13 mouse cellular contexts compared by ENCODE assay signal in the genomic region with DNA sequence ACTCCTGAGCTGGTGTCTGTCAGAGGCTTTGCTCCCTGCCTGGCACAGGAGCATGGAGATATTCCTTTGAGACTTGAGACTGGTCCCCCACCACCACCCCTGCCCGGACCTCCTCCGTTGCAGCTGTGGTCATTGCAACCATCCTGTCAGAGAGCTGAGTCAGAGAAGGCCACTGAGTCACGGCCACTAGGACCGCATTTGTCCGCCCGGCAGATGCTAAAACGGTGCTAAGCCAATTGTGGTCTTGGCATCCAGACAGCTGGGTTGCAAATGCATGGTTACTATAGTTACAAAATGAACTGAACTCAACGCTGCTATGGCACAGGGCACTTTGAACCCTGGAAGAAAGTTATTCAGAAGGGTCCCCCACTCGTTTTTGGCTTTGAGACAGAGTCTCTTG. TPM values are rescaled to one million over a fixed set of nuclear protein-coding genes. Genes with fewer than 3 reads are reported as not detected.
A peak's percentile ranks its signal among the peaks of the same experiment; 100 is the strongest.
DNase-seq lines count a peak whose midpoint lies in the region; ATAC-seq and TF ChIP-seq lines count a peak whose summit lies in the region.
"Had no signal": no experiment of that assay in that cellular context is flagged by ENCODE, and none has a peak within 500 bp of the region (broad histone marks: within the 10 kb centered on the region; RNA-seq: fewer than 3 reads in every experiment).

No protein-coding gene starts in this region.

- WGBS in kidney, adult 2 months = 42% methylated on average over 9 of the region's 9 CpGs
- WGBS in stomach, embryonic 15.5 days = 78% methylated on average over 9 of the region's 9 CpGs

- no peaks in the 10 kb centered on the region for H3K36me3 ChIP-seq in kidney, adult 2 months (ENCODE audit: control insufficient read depth, insufficient read depth, low read length)
- no peaks in the 10 kb centered on the region for H3K36me3 ChIP-seq in stomach, embryonic 15.5 days
- H3K36me3 ChIP-seq: limb, embryonic 10.5 days had no signal

- DNase-seq in kidney, adult 2 months = no peak
- no peak for DNase-seq in kidney, postnatal 36 days
- DNase-seq in right cerebral cortex, adult 18-20 months = peak; percentile 22
- no peak for DNase-seq in right cerebral cortex, postnatal 14 days
- peak; percentile 57 for DNase-seq in brain, adult 2 months (ENCODE audit: low read depth, low spot score)
- DNase-seq: adrenal gland, postnatal 14 days; cerebellum, adult 18-20 months had no signal

- peak overlapping the region; percentile 98 for H3K27ac ChIP-seq in kidney, adult 2 months (ENCODE audit: insufficient read depth, low read depth, low read length)
- peak overlapping the region; percentile 71; the same call in 1 of the 2 replicates for H3K27ac ChIP-seq in stomach, embryonic 15.5 days
- H3K27ac ChIP-seq: limb, embryonic 10.5 days; liver, embryonic 14.5 days had no signal

- peaks cover 31% of the 10 kb centered on the region for H3K4me1 ChIP-seq in kidney, adult 2 months (ENCODE audit: control insufficient read depth, insufficient read depth, low read length)
- H3K4me1 ChIP-seq in stomach, embryonic 15.5 days = peaks cover 15% of the 10 kb centered on the region

- no peaks in the 10 kb centered on the region for H3K27me3 ChIP-seq in kidney, adult 2 months (replicated peaks; ENCODE audit: control insufficient read depth, insufficient read depth, low read length)
- no peaks in the 10 kb centered on the region for H3K27me3 ChIP-seq in stomach, embryonic 15.5 days (replicated peaks)

- ATAC-seq in stomach, embryonic 15.5 days (ENCODE audit: insufficient read depth, low FRiP score, low read depth) = no peak
- ATAC-seq in activated CD4-positive, CD25-positive, alpha-beta regulatory T cell, adult 4 months = no peak

- TF ChIP-seq POLR2A in kidney, adult 2 months (IDR thresholded peaks at IDR 0.05; ENCODE audit: low read depth, low read length) = no peak

- TF ChIP-seq CTCF in kidney, adult 2 months (conservative IDR thresholded peaks at IDR 0.05; ENCODE audit: insufficient read depth, insufficient read length, low read depth, low read length) = no peak

- H3K9ac ChIP-seq in stomach, embryonic 15.5 days = no peak overlapping the region
- H3K9ac ChIP-seq: liver, embryonic 14.5 days had no signal

- H3K4me3 ChIP-seq in kidney, adult 2 months (ENCODE audit: insufficient read depth, low read depth, low read length) = peak overlapping the region; percentile 32
- no peak overlapping the region for H3K4me3 ChIP-seq in stomach, embryonic 15.5 days (replicated peaks)
- H3K4me3 ChIP-seq: erythroblast, embryonic 14.5 days; limb, embryonic 10.5 days had no signal

- H3K4me2 ChIP-seq in stomach, embryonic 15.5 days = peak overlapping the region; percentile 33; the same call in 1 of the 2 replicates
- H3K4me2 ChIP-seq: midbrain, embryonic 11.5 days had no signal

- H3K9me3 ChIP-seq in stomach, embryonic 15.5 days = no peaks in the 10 kb centered on the region
- H3K9me3 ChIP-seq: limb, embryonic 10.5 days had no signal

RNA-seq across cellular contexts. Expression of a gene that starts 12.2 kb away (rescaled TPM):
- polyA plus RNA-seq in kidney, adult 2 months (2012; rRNA removed) = 21.8 and 26.3 TPM in 2 replicates
- polyA plus RNA-seq in stomach, embryonic 15.5 days (2015; fragmentation: Nextera tagmentation; extraction: Ambion mirVana) = 3.2 and 3.4 TPM in 2 replicates
- not detected for polyA plus RNA-seq in activated CD4-positive, CD25-positive, alpha-beta regulatory T cell, adult 4 months (2017; shearing (Covaris generic))
- polyA plus RNA-seq: erythroblast, embryonic 14.5 days; liver, embryonic 14.5 days had no signal

RNA-seq across cellular contexts. Expression of a gene that starts 52.9 kb away (rescaled TPM):
- polyA plus RNA-seq in kidney, adult 2 months (2012; rRNA removed) = 40.1 and 42.9 TPM in 2 replicates
- polyA plus RNA-seq in stomach, embryonic 15.5 days (2015; fragmentation: Nextera tagmentation; extraction: Ambion mirVana) = 65.0 and 73.1 TPM in 2 replicates
- polyA plus RNA-seq in activated CD4-positive, CD25-positive, alpha-beta regulatory T cell, adult 4 months (2017; shearing (Covaris generic)) = 10 to 100 TPM; 52.3 to 53.6 TPM

RNA-seq across cellular contexts. Expression of a gene that starts 53.1 kb away (rescaled TPM):
- 22.6 and 25.9 TPM in 2 replicates for polyA plus RNA-seq in kidney, adult 2 months (2012; rRNA removed)
- polyA plus RNA-seq in stomach, embryonic 15.5 days (2015; fragmentation: Nextera tagmentation; extraction: Ambion mirVana) = 122 and 127 TPM in 2 replicates
- 10 to 100 TPM; 79.7 to 89.2 TPM for polyA plus RNA-seq in activated CD4-positive, CD25-positive, alpha-beta regulatory T cell, adult 4 months (2017; shearing (Covaris generic))

Comparison
In these comparisons a context has a peak if more than half of its experiments do, and no peak if none do; other contexts are left out.
1. DNase-seq: peak in right cerebral cortex, adult 18-20 months (single experiment) and brain, adult 2 months (single experiment); none in kidney, adult 2 months (single experiment), kidney, postnatal 36 days (0 of 2) and right cerebral cortex, postnatal 14 days (single experiment).